Mouse (Mus musculus): ENCODE measurements around the gene Dst. TPM values are rescaled to one million over a fixed set of nuclear protein-coding genes. Genes with fewer than 3 reads are reported as not detected.

Gene Dst
- total and polyA plus RNA-seq, 3 experiments: 0.83 to 1.1 TPM; not detected in 1

- Histone ChIP-seq H3K4me1 (ENCODE audit: insufficient read depth, low read depth, low read length) (no peaks in the 10 kb centered on the region), H3K27me3 (ENCODE audit: insufficient read depth, low read length) (peaks cover 2% of the 10 kb centered on the region; the same call in 1 of the 2 replicates), H3K4me3 (ENCODE audit: low read depth, low read length) (no peak overlapping the region), H3K9me3 (replicated peaks) (no peaks in the 10 kb centered on the region), H3K36me3 (replicated peaks) (no peaks in the 10 kb centered on the region)
- DNase-seq (ENCODE audit: low spot score) (no peak), ATAC-seq (ENCODE audit: extremely low read depth, insufficient number of reproducible peaks, low FRiP score, poor library complexity, severe bottlenecking) (no peak)
- TF ChIP-seq GATA1 (IDR thresholded peaks at IDR 0.05; ENCODE audit: borderline replicate concordance, low read length) (no peak), CTCF (IDR thresholded peaks at IDR 0.05; ENCODE audit: low read depth, low read length) (no peak), GATA2 (IDR thresholded peaks at IDR 0.05; ENCODE audit: borderline replicate concordance, low read depth, low read length) (no peak)
Measured at GRCm38 (mm10) chr1:34043836-34044550, 136.0 kb downstream of the Dst start.

GRCm38 (mm10) chr1:34044675-34045074 is 136.7 kb downstream of the Dst start:
- Histone ChIP-seq H3K4me1 (ENCODE audit: insufficient read depth, low read depth, low read length) (no peaks in the 10 kb centered on the region), H3K27me3 (ENCODE audit: insufficient read depth, low read length) (peaks cover 2% of the 10 kb centered on the region; the same call in 1 of the 2 replicates), H3K36me3 (replicated peaks) (no peaks in the 10 kb centered on the region), H3K9me3 (replicated peaks) (no peaks in the 10 kb centered on the region), H3K4me3 (ENCODE audit: low read depth, low read length) (no peak overlapping the region)
- ATAC-seq (ENCODE audit: extremely low read depth, insufficient number of reproducible peaks, low FRiP score, poor library complexity, severe bottlenecking) (no peak), DNase-seq (ENCODE audit: low spot score) (no peak)
- no peak for TF ChIP-seq GATA2 (IDR thresholded peaks at IDR 0.05; ENCODE audit: borderline replicate concordance, low read depth, low read length)
- TF ChIP-seq TAL1 (conservative IDR thresholded peaks at IDR 0.05; ENCODE audit: low read depth, low read length): no peak
- no peak for TF ChIP-seq CTCF (IDR thresholded peaks at IDR 0.05; ENCODE audit: low read depth, low read length)
- no peak for TF ChIP-seq POLR2AphosphoS5 (IDR thresholded peaks at IDR 0.05; ENCODE audit: insufficient replicate concordance, low read depth, low read length)
- TF ChIP-seq GATA1 (IDR thresholded peaks at IDR 0.05; ENCODE audit: borderline replicate concordance, low read length): no peak

GRCm38 (mm10) chr1:34047285-34047684 is 139.3 kb downstream of the Dst start:
- DNase-seq (ENCODE audit: low spot score) (no peak), ATAC-seq (ENCODE audit: extremely low read depth, insufficient number of reproducible peaks, low FRiP score, poor library complexity, severe bottlenecking) (no peak)
- Histone ChIP-seq H3K27me3 (ENCODE audit: insufficient read depth, low read length) (peaks cover 2% of the 10 kb centered on the region; the same call in 1 of the 2 replicates), H3K9me3 (replicated peaks) (no peaks in the 10 kb centered on the region), H3K4me3 (ENCODE audit: low read depth, low read length) (no peak overlapping the region), H3K36me3 (replicated peaks) (no peaks in the 10 kb centered on the region), H3K4me1 (ENCODE audit: insufficient read depth, low read depth, low read length) (no peaks in the 10 kb centered on the region)
- TF ChIP-seq POLR2AphosphoS5 (IDR thresholded peaks at IDR 0.05; ENCODE audit: insufficient replicate concordance, low read depth, low read length) (no peak), TAL1 (conservative IDR thresholded peaks at IDR 0.05; ENCODE audit: low read depth, low read length) (no peak), GATA1 (IDR thresholded peaks at IDR 0.05; ENCODE audit: borderline replicate concordance, low read length) (no peak), GATA2 (IDR thresholded peaks at IDR 0.05; ENCODE audit: borderline replicate concordance, low read depth, low read length) (no peak), CTCF (IDR thresholded peaks at IDR 0.05; ENCODE audit: low read depth, low read length) (no peak)

GRCm38 (mm10) chr1:34051251-34051650 is 143.2 kb downstream of the Dst start:
- Histone ChIP-seq H3K4me3 (ENCODE audit: low read depth, low read length) (no peak overlapping the region), H3K9me3 (replicated peaks) (no peaks in the 10 kb centered on the region), H3K27me3 (ENCODE audit: insufficient read depth, low read length) (no peaks in the 10 kb centered on the region; the same call in 1 of the 2 replicates), H3K4me1 (ENCODE audit: insufficient read depth, low read depth, low read length) (no peaks in the 10 kb centered on the region), H3K36me3 (replicated peaks) (no peaks in the 10 kb centered on the region)
- DNase-seq (ENCODE audit: low spot score) (no peak), ATAC-seq (ENCODE audit: extremely low read depth, insufficient number of reproducible peaks, low FRiP score, poor library complexity, severe bottlenecking) (no peak)
- TF ChIP-seq CTCF (IDR thresholded peaks at IDR 0.05; ENCODE audit: low read depth, low read length) (no peak), GATA2 (IDR thresholded peaks at IDR 0.05; ENCODE audit: borderline replicate concordance, low read depth, low read length) (no peak)

- no peak for DNase-seq (ENCODE audit: low spot score)
- no peak overlapping the region for H3K4me3 ChIP-seq (ENCODE audit: low read depth, low read length)
- no peaks in the 10 kb centered on the region for H3K36me3 ChIP-seq (replicated peaks)
- TF ChIP-seq POLR2AphosphoS5 (IDR thresholded peaks at IDR 0.05; ENCODE audit: insufficient replicate concordance, low read depth, low read length): no peak
- TF ChIP-seq CTCF (IDR thresholded peaks at IDR 0.05; ENCODE audit: low read depth, low read length): no peak
- TF ChIP-seq TAL1 (conservative IDR thresholded peaks at IDR 0.05; ENCODE audit: low read depth, low read length): no peak
- TF ChIP-seq GATA1 (IDR thresholded peaks at IDR 0.05; ENCODE audit: borderline replicate concordance, low read length): no peak
- no peak for TF ChIP-seq GATA2 (IDR thresholded peaks at IDR 0.05; ENCODE audit: borderline replicate concordance, low read depth, low read length)
- H3K4me1 ChIP-seq (ENCODE audit: insufficient read depth, low read depth, low read length): no peaks in the 10 kb centered on the region
- ATAC-seq (ENCODE audit: extremely low read depth, insufficient number of reproducible peaks, low FRiP score, poor library complexity, severe bottlenecking): no peak
- H3K9me3 ChIP-seq (replicated peaks): no peaks in the 10 kb centered on the region
- H3K27me3 ChIP-seq (ENCODE audit: insufficient read depth, low read length): no peaks in the 10 kb centered on the region; the same call in 1 of the 2 replicates
Measured at GRCm38 (mm10) chr1:34052422-34052821, 144.4 kb downstream of the Dst start.

GRCm38 (mm10) chr1:34054970-34055369 is 146.9 kb downstream of the Dst start:
- no peaks in the 10 kb centered on the region for H3K4me1 ChIP-seq (ENCODE audit: insufficient read depth, low read depth, low read length)
- no peak for ATAC-seq (ENCODE audit: extremely low read depth, insufficient number of reproducible peaks, low FRiP score, poor library complexity, severe bottlenecking)

More at GRCm38 (mm10) chr1:34054970-34055369, 146.9 kb downstream of the Dst start:
- no peaks in the 10 kb centered on the region for H3K9me3 ChIP-seq (replicated peaks)
- TF ChIP-seq GATA1 (IDR thresholded peaks at IDR 0.05; ENCODE audit: borderline replicate concordance, low read length): no peak
- no peak for TF ChIP-seq GATA2 (IDR thresholded peaks at IDR 0.05; ENCODE audit: borderline replicate concordance, low read depth, low read length)
- TF ChIP-seq POLR2AphosphoS5 (IDR thresholded peaks at IDR 0.05; ENCODE audit: insufficient replicate concordance, low read depth, low read length): no peak
- no peak for TF ChIP-seq TAL1 (conservative IDR thresholded peaks at IDR 0.05; ENCODE audit: low read depth, low read length)
- no peak for TF ChIP-seq CTCF (IDR thresholded peaks at IDR 0.05; ENCODE audit: low read depth, low read length)
- no peaks in the 10 kb centered on the region; the same call in 1 of the 2 replicates for H3K27me3 ChIP-seq (ENCODE audit: insufficient read depth, low read length)
- DNase-seq (ENCODE audit: low spot score): no peak
- H3K36me3 ChIP-seq (replicated peaks): no peaks in the 10 kb centered on the region
- no peak overlapping the region for H3K4me3 ChIP-seq (ENCODE audit: low read depth, low read length)
